Mouse (Mus musculus): ENCODE measurements around the gene Col15a1. TPM values are rescaled to one million over a fixed set of nuclear protein-coding genes. Genes with fewer than 3 reads are reported as not detected.

The Col15a1 gene
- polyA plus RNA-seq, 1 experiment: 41.0 TPM

GRCm38 (mm10) chr4:47327782-47328181 is 119.8 kb downstream of the Col15a1 start:
- no peak for TF ChIP-seq CTCF (IDR thresholded peaks at IDR 0.05; ENCODE audit: borderline replicate concordance, insufficient read depth, low read length)
- H3K27ac ChIP-seq (ENCODE audit: insufficient read depth, low read length): no peak overlapping the region
- H3K4me1 ChIP-seq (ENCODE audit: control insufficient read depth, insufficient read depth, low read length): peaks cover 7% of the 10 kb centered on the region
- H3K4me3 ChIP-seq (ENCODE audit: insufficient read depth, low read length): no peak overlapping the region

DNA sequence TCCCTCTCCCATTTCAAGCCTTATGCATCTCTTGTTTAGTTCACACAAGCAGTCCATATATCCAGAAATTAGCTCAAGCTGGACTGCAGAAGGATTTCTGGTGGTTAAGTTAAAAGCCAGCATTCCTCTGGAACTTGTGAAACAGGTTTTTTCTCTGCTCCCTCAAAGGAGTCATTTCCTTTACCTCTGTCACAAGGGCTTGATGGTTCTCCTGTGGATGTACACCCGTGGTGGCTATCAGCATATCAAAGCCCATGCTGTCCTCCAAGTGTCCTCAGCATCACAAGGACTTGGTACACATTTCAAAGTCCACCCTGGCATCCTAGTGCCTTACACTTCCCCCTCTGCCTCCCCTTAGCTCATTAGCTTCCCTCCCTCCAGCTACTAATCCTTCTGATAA is 121.3 kb downstream of the Col15a1 start:
- Histone ChIP-seq H3K4me1 (ENCODE audit: control insufficient read depth, insufficient read depth, low read length) (peaks cover 7% of the 10 kb centered on the region), H3K4me3 (ENCODE audit: insufficient read depth, low read length) (no peak overlapping the region)

DNA sequence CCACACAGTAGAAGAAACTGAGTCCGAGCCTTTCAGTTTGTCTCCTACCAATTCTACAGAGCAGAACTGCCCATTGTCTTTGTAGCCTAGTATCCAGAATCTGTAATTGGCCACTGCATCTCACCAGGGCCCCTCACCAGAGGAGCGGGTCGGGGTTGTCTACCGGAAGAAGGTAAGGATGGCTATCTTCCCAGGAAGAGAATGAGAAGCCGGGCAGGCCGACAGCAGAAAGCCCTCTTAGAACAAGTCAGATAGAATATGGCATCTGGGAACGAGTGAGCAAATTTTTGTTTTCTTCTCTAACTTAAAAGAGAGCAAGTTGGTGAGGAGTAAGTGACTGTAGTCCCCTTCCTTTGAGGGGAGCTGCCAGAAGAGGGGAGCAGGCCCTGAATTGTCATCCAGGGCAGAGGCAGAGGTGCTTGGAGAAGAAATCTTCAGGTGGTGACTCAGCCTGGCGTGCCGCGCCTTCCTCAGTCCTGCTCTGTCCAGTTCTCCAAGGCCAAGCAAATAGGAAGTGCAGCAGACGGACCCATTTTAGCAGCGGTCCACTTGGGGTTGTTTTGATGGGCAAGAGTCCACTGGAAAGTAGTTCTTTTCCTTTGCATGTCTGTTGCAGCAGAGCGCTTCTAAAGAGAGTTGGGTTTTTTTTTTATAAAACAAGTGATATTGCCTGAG is 122.6 kb downstream of the Col15a1 start:
- Histone ChIP-seq H3K27ac (ENCODE audit: insufficient read depth, low read length) (no peak overlapping the region), H3K4me3 (ENCODE audit: insufficient read depth, low read length) (no peak overlapping the region), H3K4me1 (ENCODE audit: control insufficient read depth, insufficient read depth, low read length) (peaks cover 7% of the 10 kb centered on the region)
- TF ChIP-seq POLR2A (IDR thresholded peaks at IDR 0.05; ENCODE audit: low read depth, low read length): no peak
- TF ChIP-seq CTCF (IDR thresholded peaks at IDR 0.05; ENCODE audit: borderline replicate concordance, insufficient read depth, low read length): no peak

More for the DNA sequence above, 121.3 kb downstream of the Col15a1 start:
- TF ChIP-seq CTCF (IDR thresholded peaks at IDR 0.05; ENCODE audit: borderline replicate concordance, insufficient read depth, low read length): no peak
- no peak for TF ChIP-seq POLR2A (IDR thresholded peaks at IDR 0.05; ENCODE audit: low read depth, low read length)
- H3K27ac ChIP-seq (ENCODE audit: insufficient read depth, low read length): no peak overlapping the region; the same call in 1 of the 2 replicates

DNA sequence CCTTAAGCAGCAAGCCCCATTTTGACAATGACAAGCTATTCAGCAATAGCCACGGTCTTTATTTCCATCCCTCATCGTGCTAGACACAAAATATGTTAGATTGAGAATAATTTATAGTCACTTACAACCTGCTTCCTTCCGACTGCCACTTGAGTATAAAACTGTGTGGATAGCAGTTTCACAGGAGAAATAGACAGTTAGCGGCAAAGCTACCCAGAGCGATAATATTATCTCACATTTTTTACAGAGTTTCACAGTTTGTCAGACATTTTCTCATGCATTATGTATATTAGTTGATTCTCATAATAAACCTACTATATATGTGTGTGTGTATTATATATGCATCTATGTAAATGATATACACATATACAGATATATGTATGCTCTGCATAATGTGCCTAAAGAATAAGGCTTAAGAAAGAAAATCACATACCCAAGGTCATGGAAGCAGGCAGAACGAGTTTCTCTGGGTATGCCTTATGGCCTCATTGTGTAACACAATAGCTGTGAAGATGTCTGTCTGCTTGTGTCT is 124.9 kb downstream of the Col15a1 start:
- TF ChIP-seq CTCF (IDR thresholded peaks at IDR 0.05; ENCODE audit: borderline replicate concordance, insufficient read depth, low read length): no peak
- TF ChIP-seq POLR2A (IDR thresholded peaks at IDR 0.05; ENCODE audit: low read depth, low read length): no peak
- no peak overlapping the region for H3K4me3 ChIP-seq (ENCODE audit: insufficient read depth, low read length)
- H3K27ac ChIP-seq (ENCODE audit: insufficient read depth, low read length): no peak overlapping the region
- H3K4me1 ChIP-seq (ENCODE audit: control insufficient read depth, insufficient read depth, low read length): peaks cover 7% of the 10 kb centered on the region

DNA sequence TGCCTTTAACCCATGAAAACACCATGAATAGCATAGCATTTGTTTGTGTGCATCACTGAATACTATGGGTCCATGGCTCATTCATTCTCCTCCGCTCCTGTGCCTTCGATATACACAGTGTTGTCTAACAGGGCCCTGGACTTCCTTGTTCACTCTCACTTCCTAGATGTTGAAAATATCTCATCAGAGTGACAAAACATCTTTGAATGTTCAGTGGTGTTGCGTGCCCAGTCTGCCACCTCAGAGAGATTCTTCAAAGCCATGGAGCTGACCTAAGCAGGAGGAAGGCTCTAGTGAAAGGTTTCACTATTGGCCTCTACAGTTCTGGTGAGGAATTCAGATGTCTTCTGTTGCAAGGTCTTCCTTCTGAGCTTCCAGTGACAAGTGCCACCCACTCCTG is 125.6 kb downstream of the Col15a1 start:
- H3K4me3 ChIP-seq (ENCODE audit: insufficient read depth, low read length): no peak overlapping the region
- peaks cover 3% of the 10 kb centered on the region; the same call in 1 of the 2 replicates for H3K4me1 ChIP-seq (ENCODE audit: control insufficient read depth, insufficient read depth, low read length)
- no peak overlapping the region for H3K27ac ChIP-seq (ENCODE audit: insufficient read depth, low read length)
- TF ChIP-seq POLR2A (IDR thresholded peaks at IDR 0.05; ENCODE audit: low read depth, low read length) (no peak), CTCF (IDR thresholded peaks at IDR 0.05; ENCODE audit: borderline replicate concordance, insufficient read depth, low read length) (no peak)

DNA sequence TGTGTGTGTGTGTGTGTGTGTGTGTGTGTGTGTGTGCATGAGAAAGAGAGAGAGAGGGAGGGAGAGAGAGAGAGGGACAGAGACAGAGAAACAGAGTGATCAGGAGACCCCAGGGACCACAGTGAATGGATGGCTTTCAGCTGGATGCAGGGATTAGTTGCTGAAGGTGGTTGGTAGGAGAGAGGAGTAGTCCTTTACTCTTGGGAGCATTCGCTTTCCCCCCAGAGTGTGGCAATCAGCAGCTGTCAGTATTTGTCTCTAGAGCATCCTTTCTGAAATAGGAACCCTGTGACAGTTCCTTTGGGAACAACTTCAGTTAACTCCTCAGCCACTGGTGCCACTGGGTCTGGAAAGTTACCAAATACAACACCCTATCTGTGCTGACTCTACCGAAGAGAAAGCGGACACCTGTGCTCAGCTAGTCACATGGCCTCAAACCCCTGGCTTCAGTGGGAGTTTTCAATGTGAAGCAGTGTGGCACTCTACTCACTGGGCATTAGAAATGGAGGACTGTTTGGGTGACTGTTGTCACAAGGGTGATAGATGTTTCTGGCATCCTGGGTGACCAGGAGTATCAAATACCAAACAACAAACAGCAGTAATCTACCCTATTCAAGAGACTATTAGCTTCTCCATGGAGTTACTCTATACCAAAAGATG is 129.1 kb downstream of the Col15a1 start:
- Histone ChIP-seq H3K4me3 (ENCODE audit: insufficient read depth, low read length) (no peak overlapping the region), H3K4me1 (ENCODE audit: control insufficient read depth, insufficient read depth, low read length) (no peaks in the 10 kb centered on the region), H3K27ac (ENCODE audit: insufficient read depth, low read length) (no peak overlapping the region)
- TF ChIP-seq CTCF (IDR thresholded peaks at IDR 0.05; ENCODE audit: borderline replicate concordance, insufficient read depth, low read length) (no peak), POLR2A (IDR thresholded peaks at IDR 0.05; ENCODE audit: low read depth, low read length) (no peak)

DNA sequence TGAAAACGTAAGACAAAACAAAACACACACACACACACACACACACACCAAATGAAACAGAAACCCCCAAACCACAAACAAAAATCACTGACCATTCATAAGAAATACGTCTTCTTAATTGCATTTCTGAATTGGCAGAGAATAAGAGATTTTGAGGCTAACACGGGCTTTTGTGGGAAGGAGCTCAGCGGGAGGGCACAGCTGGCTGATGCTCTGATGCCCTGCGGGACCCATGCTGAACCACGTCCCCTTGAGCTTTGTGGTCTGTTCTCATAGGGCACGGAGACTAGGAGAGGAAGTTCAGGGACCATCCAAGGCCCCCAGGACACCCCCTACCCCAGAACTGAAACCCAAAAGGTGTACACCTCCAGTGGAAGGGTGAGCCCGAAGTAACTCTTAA is 134.7 kb downstream of the Col15a1 start:
- TF ChIP-seq CTCF (IDR thresholded peaks at IDR 0.05; ENCODE audit: borderline replicate concordance, insufficient read depth, low read length) (no peak), POLR2A (IDR thresholded peaks at IDR 0.05; ENCODE audit: low read depth, low read length) (no peak)
- H3K27ac ChIP-seq (ENCODE audit: insufficient read depth, low read length): no peak overlapping the region
- peaks cover 3% of the 10 kb centered on the region; the same call in 1 of the 2 replicates for H3K4me1 ChIP-seq (ENCODE audit: control insufficient read depth, insufficient read depth, low read length)

GRCm38 (mm10) chr4:47347022-47347421 is 139.1 kb downstream of the Col15a1 start:
- peaks cover 3% of the 10 kb centered on the region; the same call in 1 of the 2 replicates for H3K4me1 ChIP-seq (ENCODE audit: control insufficient read depth, insufficient read depth, low read length)
- no peak overlapping the region for H3K4me3 ChIP-seq (ENCODE audit: insufficient read depth, low read length)
- TF ChIP-seq POLR2A (IDR thresholded peaks at IDR 0.05; ENCODE audit: low read depth, low read length) (no peak), CTCF (IDR thresholded peaks at IDR 0.05; ENCODE audit: borderline replicate concordance, insufficient read depth, low read length) (no peak)
- no peak overlapping the region for H3K27ac ChIP-seq (ENCODE audit: insufficient read depth, low read length)

More for the DNA sequence above, 134.7 kb downstream of the Col15a1 start:
- no peak overlapping the region for H3K4me3 ChIP-seq (ENCODE audit: insufficient read depth, low read length)

- Histone ChIP-seq H3K4me1 (ENCODE audit: control insufficient read depth, insufficient read depth, low read length) (peaks cover 3% of the 10 kb centered on the region; the same call in 1 of the 2 replicates), H3K27ac (ENCODE audit: insufficient read depth, low read length) (no peak overlapping the region), H3K4me3 (ENCODE audit: insufficient read depth, low read length) (no peak overlapping the region)
- TF ChIP-seq POLR2A (IDR thresholded peaks at IDR 0.05; ENCODE audit: low read depth, low read length): no peak
- no peak for TF ChIP-seq CTCF (IDR thresholded peaks at IDR 0.05; ENCODE audit: borderline replicate concordance, insufficient read depth, low read length)
These were observed 141.8 kb downstream of the Col15a1 start for GRCm38 (mm10) chr4:47349759-47350158.
